Mouse (Mus musculus) retina, postnatal 7 days (tissue): ENCODE data around the gene Pptc7.

Source experiments
- DNase-seq: peaks from one replicate; pipeline ENCODE4 v3.0.0-alpha.2; 2012; ENCODE audit warnings: low read depth, low spot score

Pptc7 gene

DNA sequence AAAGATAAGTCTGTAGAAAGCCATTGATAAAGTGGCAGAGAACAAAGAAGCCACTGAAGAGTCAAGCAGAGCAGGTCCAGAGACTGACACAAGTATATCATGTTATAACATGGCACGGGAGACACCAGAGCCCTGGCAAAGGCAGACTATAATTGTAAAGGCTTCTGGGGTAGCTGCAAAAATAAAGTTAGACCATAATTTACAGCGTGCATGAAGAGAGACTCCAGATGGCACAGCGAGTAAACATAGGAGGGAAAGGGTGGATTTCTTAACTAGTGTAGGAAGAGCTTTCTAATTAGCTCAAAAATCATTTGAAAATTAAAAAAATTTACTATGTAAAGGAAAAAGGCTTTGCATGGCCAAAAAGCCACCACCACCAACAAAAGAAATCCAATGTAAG, 43.1 kb downstream of the Pptc7 start:
- no peak for DNase-seq

GRCm38 (mm10) chr5:122330269-122330668, 46.1 kb downstream of the Pptc7 start:
- no peak for DNase-seq

GRCm38 (mm10) chr5:122334682-122335081, 50.5 kb downstream of the Pptc7 start:
- DNase-seq = no peak

DNA sequence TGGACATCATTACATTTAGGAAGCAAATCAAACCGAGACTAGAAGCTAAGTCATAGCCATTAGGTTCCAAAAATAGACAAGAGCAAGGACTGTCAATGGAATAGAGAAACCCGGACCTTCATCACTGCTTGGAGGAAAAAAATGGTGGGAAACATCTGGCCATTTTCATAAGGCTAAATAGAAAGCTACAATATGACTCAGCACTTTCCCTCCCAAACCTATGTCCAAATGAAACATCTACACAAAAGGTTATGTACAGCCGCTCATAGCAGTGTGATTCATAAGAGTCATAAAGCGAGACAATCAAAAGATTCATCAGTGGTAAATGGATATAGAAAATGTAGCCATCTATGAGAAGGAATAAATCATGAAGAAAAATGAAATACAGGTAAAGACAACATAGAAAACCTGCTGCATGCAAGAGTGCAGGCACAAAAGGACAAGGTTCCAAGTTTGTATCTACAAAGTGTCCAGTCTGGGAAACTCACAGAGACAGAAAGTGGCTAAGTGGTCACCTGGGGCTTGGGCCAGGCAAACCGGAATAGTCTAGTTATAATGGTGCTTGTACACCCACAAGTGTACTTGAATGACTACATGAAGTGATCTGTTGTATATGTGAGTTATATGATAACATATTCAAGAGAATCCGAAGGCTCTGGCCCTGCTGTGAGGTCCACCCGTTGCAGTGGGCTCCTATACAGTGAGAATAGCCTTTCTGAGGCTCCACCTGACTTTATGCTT, 52.6 kb downstream of the Pptc7 start:
- no peak for DNase-seq

- no peak for DNase-seq
Observed at GRCm38 (mm10) chr5:122342874-122343273, 58.7 kb downstream of the Pptc7 start.

GRCm38 (mm10) chr5:122343768-122344167, 59.6 kb downstream of the Pptc7 start:
- no peak for DNase-seq

DNA sequence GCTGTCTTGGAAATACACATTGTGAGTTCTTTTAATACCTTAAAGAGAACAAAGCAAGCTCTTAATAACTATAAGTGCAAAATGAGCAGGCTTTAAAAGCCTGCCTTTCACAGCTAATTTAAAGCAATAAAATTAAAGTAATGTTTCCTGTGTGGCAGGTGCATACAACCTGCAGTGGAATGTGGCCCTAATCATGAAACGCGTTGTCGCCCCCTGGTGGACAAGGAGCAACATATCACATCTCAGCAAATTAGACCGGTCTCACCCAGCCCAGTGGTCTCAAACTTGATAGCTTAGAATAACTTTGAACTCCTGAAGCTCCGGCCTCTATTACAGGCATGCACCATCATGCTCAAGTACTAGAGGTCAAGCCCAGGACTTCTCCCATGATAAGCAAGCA, 60.1 kb downstream of the Pptc7 start:
- peak; percentile 73 for DNase-seq

GRCm38 (mm10) chr5:122345777-122346176, 61.6 kb downstream of the Pptc7 start:
- no peak for DNase-seq

DNA sequence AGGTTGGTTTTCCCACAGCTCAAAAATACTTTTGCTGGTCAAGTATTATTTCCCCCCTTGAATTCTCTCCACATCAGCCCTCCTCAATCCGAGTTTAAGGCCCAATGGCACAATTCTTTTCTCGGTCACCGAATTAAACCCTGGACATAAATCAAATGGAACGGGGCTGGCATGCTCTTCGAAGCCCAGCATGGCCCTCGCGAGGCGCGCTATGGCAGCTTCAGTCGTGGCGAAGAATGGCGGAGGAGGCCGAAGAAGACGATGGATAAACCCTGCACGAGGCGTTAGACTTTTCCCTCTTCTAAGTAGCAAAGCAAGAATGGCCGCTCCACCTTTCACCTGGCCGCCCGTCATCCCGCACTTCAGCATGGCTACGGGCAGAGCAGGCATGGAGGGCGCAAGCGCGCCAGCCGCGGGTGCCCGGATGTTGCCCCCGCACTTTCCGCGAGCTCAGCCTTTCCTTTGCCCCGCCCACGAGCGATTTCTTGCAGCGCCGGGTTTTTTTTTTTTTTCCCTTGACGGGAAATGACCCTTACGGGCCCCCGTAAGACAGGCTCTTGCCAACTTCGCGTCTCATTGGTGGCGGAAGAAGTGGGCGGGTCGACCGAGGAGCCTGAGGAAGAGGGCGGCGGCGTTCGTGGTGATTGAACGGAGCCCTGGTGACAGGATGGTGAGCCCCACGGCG, 69.8 kb downstream of the Pptc7 start, which contains the start of the genes Rad9b and Vps29:
Gene Rad9b (minus strand): TSS at position 427 of the 685 bp plus-strand sequence.
Gene Vps29 (plus strand): TSS at position 563 of the 685 bp plus-strand sequence.
- DNase-seq = peak; percentile 100

DNA sequence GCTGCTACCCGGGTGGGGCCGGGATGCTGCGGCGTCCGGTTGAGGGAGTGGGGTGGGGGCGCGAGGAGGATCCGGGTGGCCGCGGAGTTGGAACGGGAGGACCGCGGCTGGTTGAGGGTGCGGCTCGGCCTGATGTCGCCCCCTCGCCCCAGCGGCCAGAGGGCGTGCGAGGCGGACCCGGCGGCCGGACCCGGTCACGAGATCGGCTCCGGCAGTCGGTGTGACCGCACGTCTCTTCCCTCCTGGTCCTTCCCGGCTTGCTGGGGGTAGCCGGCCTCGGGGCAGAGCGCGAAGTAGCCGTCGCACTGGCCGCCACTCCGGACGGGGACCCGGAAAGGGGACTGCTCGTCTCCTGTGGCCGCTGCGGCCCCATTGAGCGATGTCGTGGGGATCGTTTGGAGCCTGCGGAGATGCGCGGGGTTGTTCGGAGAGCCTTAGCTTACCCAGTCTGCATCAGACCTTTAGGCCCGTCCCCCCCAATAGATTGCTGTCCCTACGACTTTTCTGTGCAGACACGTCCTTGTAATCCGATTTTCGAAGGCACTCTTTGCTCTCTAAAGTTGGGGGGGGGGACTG, 70.4 kb downstream of the Pptc7 start:
- DNase-seq = no peak

DNA sequence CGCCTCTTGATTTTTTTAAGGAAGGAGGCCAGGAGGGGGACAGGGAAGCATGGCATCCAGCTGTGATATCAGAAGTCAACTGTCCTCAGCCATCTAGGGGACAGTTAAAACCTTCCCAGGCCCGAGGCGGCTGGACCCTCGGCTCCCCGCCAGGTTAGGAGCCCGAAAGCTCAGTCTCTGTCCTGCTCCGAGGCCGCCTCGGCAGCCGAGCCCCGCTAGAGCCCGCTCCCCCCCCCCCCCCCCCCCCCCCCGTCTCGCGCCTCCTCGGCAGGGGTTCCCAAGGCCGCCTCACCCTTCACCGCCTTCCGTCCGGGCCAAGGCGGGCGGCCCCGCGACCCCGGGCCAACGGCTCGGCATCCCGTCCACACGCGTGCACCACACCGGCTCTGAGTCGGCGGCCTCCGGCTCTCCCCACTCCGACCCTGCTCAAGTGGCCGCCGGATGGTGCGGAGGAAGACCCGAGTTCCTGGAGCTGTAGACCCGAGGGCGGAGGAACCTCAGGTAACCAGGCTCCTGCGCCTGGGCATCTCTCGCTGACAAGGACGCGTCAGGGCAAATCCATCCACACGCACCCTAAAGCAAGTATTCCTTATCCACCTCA, 87.5 kb downstream of the Pptc7 start, which contains the start of gene Gpn3:
Gene Gpn3 (plus strand): TSS at position 286 of the 601 bp plus-strand sequence.
- DNase-seq = no peak

GRCm38 (mm10) chr5:122372192-122372769, 88.1 kb downstream of the Pptc7 start, which contains the start of gene Fam216a:
Fam216a (minus strand) TSS chr5:122372364.
- DNase-seq = peak; percentile 100

- no peak for DNase-seq
Observed at GRCm38 (mm10) chr5:122372878-122373277, 88.7 kb downstream of the Pptc7 start.
